ENCODE assay signal across 8 mouse cellular contexts in the genomic region with DNA sequence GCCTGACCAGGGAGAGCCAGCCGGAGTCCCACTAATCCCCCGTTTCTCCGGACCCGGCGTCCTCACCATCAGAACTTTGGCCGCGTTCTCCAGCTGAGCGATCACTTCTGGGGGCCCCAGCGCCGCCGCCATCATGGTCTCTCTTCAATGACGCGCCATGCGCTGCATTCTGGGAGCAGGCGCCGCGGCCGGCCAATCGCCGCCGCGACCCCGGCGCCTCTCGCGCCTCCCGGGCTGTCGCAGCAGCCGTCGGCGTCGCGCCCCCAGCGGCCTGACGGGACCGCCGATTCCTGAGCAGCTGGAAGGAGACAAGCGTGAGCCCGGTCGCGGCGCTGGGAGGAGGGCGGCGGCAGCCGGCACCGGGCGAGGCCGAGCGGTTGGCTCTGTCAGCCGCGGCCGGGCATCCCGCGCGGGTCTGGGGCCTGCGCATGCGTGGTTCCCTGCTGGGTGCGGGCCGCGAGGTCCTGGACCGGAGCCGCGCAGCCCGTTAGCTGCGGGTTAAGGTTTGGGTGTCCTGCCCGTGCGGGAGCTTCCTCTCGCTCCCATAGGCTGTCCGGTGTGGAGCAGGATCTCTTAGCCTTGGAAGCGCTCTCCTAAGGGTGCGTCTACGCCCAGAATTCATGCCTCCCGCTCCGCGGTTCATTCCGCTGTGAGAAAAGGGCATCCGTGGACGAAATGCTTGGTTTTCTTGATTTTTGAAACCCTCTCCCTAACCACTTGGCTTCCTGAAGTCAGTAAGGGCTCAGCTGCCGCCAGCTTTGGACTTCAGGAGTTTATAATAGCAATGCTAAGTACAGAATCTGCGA. TPM values are rescaled to one million over a fixed set of nuclear protein-coding genes. Genes with fewer than 3 reads are reported as not detected.
DNase-seq lines count a peak whose midpoint lies in the region; ATAC-seq lines count a peak whose summit lies in the region.

Gene Xpo4 (minus strand): TSS at position 609 of the 806 bp plus-strand sequence.

- H3K9ac ChIP-seq in heart, embryonic 14.5 days (ENCODE audit: low read length) = peak within 1 kb of the TSS; percentile 96
- H3K9ac ChIP-seq in liver, embryonic 12.5 days = peak within 1 kb of the TSS; percentile 91

- peak within 1 kb of the TSS; percentile 75 to 96 for H3K4me3 ChIP-seq in heart, embryonic 14.5 days (ENCODE audit: control insufficient read depth in 1 of 2, insufficient read depth in 1 of 2, low read depth in 1 of 2, low read length in 2 of 2)
- H3K4me3 ChIP-seq in liver, embryonic 12.5 days = peak within 1 kb of the TSS; percentile 81

- peak; percentile 77 for DNase-seq in CD8-positive naive resting alpha-beta T cell, adult 2 months (ENCODE audit: low read depth in 2 of 2, low spot score in 2 of 2)
- peak; percentile 74 for DNase-seq in c-Kit-negative CD71-positive TER-119-positive erythroid progenitor cells, embryonic 14.5 days (ENCODE audit: low read depth, low spot score)
- peak; percentile 41 for DNase-seq in fibroblast of lung, adult 2 months (ENCODE audit: low read depth)
- peak; percentile 90 for DNase-seq in kidney, postnatal 14 days
- peak; percentile 89 for DNase-seq in naive thymus-derived CD4-positive, alpha-beta T cell, adult 2 months (ENCODE audit: low read depth)
- peak; percentile 86 for DNase-seq in splenic B cell, adult 2 months (ENCODE audit: low read depth, low spot score)

- no peaks in the 10 kb centered on the region for H3K36me3 ChIP-seq in heart, embryonic 14.5 days (ENCODE audit: control insufficient read depth, insufficient read depth, low read length)
- H3K36me3 ChIP-seq in liver, embryonic 12.5 days = peaks cover 9% of the 10 kb centered on the region; the same call in 1 of the 2 replicates
- H3K36me3 ChIP-seq in splenic B cell, adult 2 months (ENCODE audit: control insufficient read depth, insufficient read depth, low read length, poor library complexity, severe bottlenecking) = no peaks in the 10 kb centered on the region

- no peaks in the 10 kb centered on the region for H3K9me3 ChIP-seq in heart, embryonic 14.5 days (ENCODE audit: control insufficient read depth, low read length)
- H3K9me3 ChIP-seq in liver, embryonic 12.5 days (replicated peaks) = no peaks in the 10 kb centered on the region

- under 1% methylated on average over 79 of the region's 80 CpGs for WGBS in heart, embryonic 14.5 days
- WGBS in liver, embryonic 12.5 days (ENCODE audit: insufficient replicate concordance) = under 1% methylated on average over 73 of the region's 80 CpGs

- H3K27me3 ChIP-seq in heart, embryonic 14.5 days (ENCODE audit: control insufficient read depth, insufficient read depth, low read length) = no peaks in the 10 kb centered on the region
- H3K27me3 ChIP-seq in liver, embryonic 12.5 days (replicated peaks) = no peaks in the 10 kb centered on the region
- H3K27me3 ChIP-seq in splenic B cell, adult 2 months (ENCODE audit: control insufficient read depth, insufficient read depth, low read length, poor library complexity, severe bottlenecking) = no peaks in the 10 kb centered on the region

- ATAC-seq in heart, embryonic 14.5 days (ENCODE audit: insufficient number of reproducible peaks, insufficient read depth, low FRiP score, low read depth) = peak; percentile 93
- peak; percentile 90 for ATAC-seq in liver, embryonic 12.5 days

- H3K4me2 ChIP-seq in heart, embryonic 14.5 days (ENCODE audit: low read length) = peak within 1 kb of the TSS; percentile 92
- peak within 1 kb of the TSS; percentile 76 for H3K4me2 ChIP-seq in liver, embryonic 12.5 days

- peaks cover 0 to 12% of the 10 kb centered on the region in 2 experiments; a peak in 2 of 4 replicates for H3K4me1 ChIP-seq in heart, embryonic 14.5 days (ENCODE audit: control insufficient read depth in 2 of 2, insufficient read depth in 2 of 2, low read length in 2 of 2)
- peaks cover 42% of the 10 kb centered on the region for H3K4me1 ChIP-seq in liver, embryonic 12.5 days

- peak within 1 kb of the TSS; percentile 88 to 90 for H3K27ac ChIP-seq in heart, embryonic 14.5 days (replicated peaks in 1 of 2; ENCODE audit: control insufficient read depth in 1 of 2, insufficient read depth in 1 of 2, low read depth in 2 of 2, low read length in 2 of 2)
- H3K27ac ChIP-seq in liver, embryonic 12.5 days = peak within 1 kb of the TSS; percentile 98

RNA-seq across cellular contexts. Expression of gene Xpo4, which starts in this region (rescaled TPM):
- 18.6 and 19.0 TPM in 2 replicates for polyA plus RNA-seq in heart, embryonic 14.5 days (2014; fragmentation: Nextera tagmentation; extraction: Ambion mirVana)
- 28.9 and 29.3 TPM in 2 replicates for polyA plus RNA-seq in liver, embryonic 12.5 days (2016; fragmentation: Nextera tagmentation; extraction: Ambion mirVana)

Comparison
In these comparisons a context has a peak if more than half of its experiments do, and no peak if none do; other contexts are left out.
1. Peak in every context shown above with its lines: DNase-seq, ATAC-seq, H3K4me3 ChIP-seq and H3K27ac ChIP-seq.